Mouse (Mus musculus) 416B (cell line): ENCODE data around the gene L3mbtl1.
A peak's percentile ranks its signal among the peaks of the same experiment; 100 is the strongest.
"Not testable (repeated sequence)": the region's sequence is repeated elsewhere in the genome, so short reads cannot be mapped to it uniquely, and the experiment has no call there.

Source experiments
- DNase-seq: peaks from one replicate; pipeline ENCODE4 v3.0.0; 2011; ENCODE audit warnings: low read depth

The L3mbtl1 gene

DNA sequence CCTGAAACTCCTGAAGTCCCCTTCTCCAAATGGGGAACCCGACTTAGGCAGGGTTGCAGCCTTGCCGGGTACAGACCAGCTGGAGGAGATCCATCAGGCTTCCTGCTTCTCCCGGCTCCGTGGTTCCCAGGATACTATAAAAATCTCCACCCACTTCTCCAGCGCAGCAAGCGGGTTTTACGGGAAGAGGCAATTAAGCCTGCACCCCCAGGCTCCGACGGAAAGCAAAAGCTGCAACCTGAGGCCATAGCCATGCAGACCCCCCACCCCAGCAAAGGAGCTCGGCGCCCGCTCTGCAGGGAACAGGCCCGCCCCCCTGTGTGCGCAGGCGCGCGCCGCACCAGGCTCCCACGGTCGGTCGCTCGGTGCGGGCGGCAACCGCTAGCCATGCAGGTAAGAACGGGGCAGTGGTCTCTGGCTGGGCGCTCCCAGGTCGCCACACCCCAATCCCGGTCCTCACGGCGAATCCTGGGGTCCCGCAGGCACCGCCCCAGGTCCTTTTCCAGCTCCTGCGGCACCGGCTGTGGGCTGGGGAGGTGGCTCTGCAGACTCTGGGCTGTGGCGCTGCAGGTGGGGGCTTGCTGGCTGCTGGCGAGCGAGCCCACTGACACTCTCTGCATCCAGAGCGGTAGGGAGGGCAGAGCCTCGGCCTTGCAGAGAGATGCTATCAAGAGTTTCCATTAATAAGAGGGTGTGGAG lies at the start of gene L3mbtl1:
Gene L3mbtl1 (plus strand): TSS at position 325 of the 699 bp plus-strand sequence.
- no peak for DNase-seq

DNA sequence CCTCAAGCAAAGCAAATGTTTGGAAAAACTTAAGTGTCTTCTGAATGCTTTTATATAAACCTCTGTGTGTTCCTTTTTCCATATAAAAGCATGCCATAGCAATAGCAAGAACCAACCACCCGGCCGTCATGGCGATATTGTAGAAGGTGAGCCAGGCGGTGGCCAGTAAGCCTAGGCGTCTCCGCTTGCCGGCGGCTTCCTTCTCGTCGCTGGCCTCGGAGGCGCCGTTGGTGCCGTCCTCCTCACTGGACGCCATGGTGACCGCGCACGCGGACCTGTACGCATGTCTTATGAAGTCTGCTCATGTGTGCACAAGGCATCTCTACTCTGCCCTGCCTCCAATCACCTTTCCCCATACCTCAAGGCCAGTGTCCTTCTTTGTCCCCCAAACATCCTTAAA lies 44.0 kb upstream of the L3mbtl1 start:
- DNase-seq: not testable (repeated sequence)

GRCm38 (mm10) chr2:162899880-162900589 lies 43.2 kb upstream of the L3mbtl1 start:
- no peak for DNase-seq

DNA sequence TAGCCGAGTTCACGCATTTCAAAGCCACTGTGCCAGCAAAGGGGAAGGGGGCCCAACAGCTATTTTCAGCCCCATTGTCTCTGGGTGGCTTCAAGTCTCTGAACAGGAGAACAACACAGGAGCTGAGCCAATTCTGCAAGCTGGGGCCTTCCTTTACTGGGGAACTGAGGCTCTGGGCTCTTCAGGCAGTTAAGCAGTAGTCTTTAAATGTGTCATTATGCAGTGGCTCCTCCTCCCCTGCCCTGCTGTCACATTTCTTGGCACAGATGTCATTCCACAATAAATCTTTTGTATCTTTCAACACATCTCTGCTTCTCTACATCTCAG lies 42.7 kb upstream of the L3mbtl1 start:
- no peak for DNase-seq

GRCm38 (mm10) chr2:162905902-162906301 lies 37.4 kb upstream of the L3mbtl1 start:
- DNase-seq: no peak

- DNase-seq: no peak
Measured at GRCm38 (mm10) chr2:162908052-162908491, 35.2 kb upstream of the L3mbtl1 start.

DNA sequence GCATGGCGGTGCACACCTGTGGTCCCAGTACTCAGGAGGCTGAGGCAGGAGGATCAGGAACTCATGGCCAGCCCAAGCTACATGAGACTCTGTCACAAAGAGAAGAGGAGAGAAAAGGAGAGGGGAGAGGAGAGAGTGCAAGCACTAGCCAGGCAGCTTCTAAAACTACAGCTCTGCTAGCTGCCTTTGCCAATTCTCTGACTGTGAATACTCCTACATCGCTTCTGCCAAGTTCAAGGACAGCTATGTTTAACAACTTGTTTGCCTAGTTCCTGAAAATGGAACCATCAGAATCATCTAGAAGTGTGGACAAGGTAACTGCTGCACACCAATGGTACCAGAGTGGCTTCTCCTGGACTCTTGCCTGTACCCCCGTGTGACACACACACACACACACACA lies 29.2 kb upstream of the L3mbtl1 start:
- no peak for DNase-seq

GRCm38 (mm10) chr2:162914519-162914918 lies 28.8 kb upstream of the L3mbtl1 start:
- DNase-seq: peak; percentile 24

- DNase-seq: no peak
Measured at GRCm38 (mm10) chr2:162919926-162920325, 23.3 kb upstream of the L3mbtl1 start.

GRCm38 (mm10) chr2:162922183-162922582 lies 21.1 kb upstream of the L3mbtl1 start:
- peak; percentile 79 for DNase-seq

GRCm38 (mm10) chr2:162922834-162923233 lies 20.4 kb upstream of the L3mbtl1 start:
- DNase-seq: no peak

- DNase-seq: no peak
Measured at GRCm38 (mm10) chr2:162924126-162924525, 19.1 kb upstream of the L3mbtl1 start.

- no peak for DNase-seq
Measured at GRCm38 (mm10) chr2:162927918-162928585, 15.2 kb upstream of the L3mbtl1 start.

DNA sequence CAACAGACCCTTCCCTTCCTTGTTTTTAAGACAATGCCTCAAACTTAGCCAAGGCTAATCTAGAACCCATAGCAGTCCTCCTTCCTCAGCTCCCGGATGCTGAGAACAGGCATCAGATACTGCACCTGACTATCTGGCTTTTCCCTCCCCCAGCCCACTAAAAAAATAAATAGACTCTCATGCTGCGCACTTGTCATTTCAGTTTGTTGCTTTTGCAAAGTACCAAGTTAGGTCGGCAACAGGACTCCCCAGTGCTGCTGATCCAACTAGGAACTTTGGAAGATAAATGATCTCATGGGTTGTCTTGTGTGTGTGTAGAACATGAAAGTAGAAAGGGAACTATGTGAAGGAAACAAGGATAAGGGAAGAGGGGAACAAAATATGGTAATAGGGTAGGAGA lies 13.6 kb upstream of the L3mbtl1 start:
- DNase-seq: no peak

DNA sequence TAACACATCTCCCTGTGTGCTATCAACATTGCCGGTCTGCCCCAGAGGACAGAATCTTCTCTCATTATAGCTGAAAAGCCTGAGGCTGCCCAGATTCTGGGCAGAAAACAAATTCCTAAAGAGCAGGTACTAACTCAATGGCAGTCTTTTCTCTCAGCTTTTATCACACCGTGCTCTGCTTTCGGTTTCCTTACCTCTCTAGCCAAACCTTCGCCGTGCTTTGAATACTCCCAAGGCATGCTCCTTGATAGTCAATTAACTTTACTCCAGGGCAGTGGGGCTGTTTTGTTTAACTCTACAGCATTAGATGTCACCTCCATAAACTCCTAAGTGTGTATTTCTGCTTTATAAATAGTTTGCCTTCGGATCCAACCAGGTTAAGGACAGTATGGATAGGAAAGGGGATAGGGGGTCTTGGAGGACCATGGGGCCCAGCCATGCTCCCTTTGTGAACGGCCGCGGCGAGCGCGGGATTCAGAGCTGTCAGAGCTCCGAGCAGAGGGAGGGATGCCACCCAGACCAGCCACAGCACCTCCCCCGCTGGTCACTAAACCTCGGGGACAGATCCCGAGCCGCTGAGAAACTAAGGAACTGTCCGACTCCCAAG lies 12.7 kb upstream of the L3mbtl1 start:
- no peak for DNase-seq

GRCm38 (mm10) chr2:162931123-162931673 lies 12.1 kb upstream of the L3mbtl1 start, which contains the start of gene Srsf6:
Gene Srsf6, plus strand, starts transcription at chr2:162931528.
- peak; percentile 93 for DNase-seq

DNA sequence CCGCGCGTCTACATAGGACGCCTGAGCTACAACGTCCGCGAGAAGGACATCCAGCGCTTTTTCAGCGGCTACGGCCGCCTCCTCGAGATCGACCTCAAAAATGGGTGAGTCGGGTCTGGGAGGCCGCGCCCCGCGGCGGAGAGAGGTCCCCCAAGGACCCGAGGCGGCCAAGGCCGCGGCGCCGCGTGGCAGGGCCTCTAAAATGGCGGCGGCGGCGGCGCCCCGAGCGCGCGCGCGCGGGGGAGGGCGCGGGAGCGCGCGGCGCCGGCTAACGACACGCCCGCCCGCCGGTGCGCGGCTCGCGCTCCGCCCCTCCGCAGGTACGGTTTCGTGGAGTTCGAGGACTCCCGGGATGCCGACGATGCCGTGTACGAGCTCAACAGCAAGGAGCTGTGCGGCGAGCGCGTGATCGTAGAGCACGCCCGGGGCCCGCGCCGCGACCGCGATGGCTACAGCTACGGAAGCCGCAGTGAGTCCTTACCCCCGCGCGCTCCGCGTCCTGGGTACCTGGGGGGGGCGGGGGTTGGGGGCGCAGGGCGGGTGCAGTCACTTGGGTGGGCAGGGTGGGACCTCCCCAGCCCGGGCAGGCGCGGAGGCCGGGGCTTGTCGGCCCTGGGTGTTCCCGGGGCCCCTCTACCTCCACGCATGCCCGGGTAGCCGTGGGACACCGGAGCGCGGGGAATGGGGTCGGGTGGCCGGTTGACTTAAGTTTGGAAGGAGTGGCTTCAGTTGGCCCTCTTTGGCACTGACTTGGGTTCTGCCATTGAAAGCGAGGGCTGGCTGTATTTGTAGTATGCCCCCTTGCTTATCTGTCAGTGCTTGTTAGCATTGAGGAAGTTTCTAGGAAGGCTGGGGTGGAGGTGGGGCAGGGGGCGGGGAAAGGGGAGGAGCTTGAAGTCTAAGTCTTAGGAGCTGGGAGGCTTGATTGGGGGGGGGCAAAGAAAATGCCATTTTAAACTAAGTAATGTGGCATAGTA lies 11.3 kb upstream of the L3mbtl1 start:
- DNase-seq: peak; percentile 84

GRCm38 (mm10) chr2:162932706-162933105 lies 10.6 kb upstream of the L3mbtl1 start:
- peak; percentile 25 for DNase-seq

DNA sequence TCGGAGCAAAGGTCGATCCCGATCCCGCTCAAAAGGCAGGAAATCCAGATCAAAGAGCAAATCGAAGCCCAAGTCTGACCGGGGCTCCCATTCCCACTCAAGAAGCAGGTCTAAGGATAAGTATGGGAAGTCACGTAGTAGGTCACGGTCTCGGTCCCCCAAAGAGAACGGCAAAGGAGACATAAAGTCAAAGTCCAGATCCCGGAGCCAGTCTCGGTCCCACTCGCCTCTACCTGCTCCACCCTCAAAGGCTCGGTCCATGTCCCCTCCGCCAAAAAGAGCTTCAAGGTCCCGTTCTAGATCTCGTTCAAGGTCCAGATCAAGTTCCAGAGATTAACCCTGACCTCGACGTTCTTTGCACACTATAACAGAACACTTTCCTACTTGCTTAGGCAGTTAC lies 8.9 kb upstream of the L3mbtl1 start:
- no peak for DNase-seq

DNA sequence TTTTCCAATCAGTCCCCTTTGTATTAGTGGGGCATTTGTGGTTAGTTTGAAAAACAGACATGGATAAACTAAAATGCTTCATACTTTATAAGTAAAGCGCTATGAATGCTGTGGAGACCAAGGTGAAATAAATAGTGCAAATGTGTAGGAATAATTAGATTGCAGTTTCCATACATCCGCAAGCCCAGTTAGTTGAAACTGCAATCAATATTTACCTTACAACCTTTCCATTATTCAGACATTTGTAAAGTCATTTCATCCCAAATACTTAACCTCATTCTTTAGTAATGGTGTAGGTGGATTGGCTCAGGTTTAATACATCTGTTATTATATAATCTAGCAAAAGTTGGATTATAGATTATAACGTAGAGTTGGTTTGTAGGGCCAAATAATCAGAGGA lies 7.6 kb upstream of the L3mbtl1 start:
- DNase-seq: no peak

DNA sequence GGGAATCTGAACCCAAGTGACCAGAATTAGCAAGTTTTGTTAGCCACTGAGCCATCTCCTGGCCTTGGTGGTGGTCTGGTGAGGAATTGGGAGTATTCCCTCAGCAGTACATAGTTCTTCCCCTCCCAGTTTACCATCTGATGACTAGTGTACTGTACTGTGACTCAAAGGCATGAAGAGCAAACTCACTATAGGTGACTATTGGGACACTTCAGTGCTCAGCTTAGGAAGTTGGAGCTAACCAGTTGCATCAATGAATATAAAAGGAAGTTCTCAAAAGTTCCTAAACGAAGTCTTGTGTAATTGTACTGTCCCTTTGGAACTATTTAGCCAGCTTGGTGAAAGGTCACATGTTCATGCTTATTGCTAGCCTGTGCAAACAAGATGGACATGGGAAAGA lies 3.7 kb upstream of the L3mbtl1 start:
- no peak for DNase-seq
